Mouse (Mus musculus): ENCODE results near the gene Gm4297.
"Not testable (repeated sequence)": the region's sequence is repeated elsewhere in the genome, so short reads cannot be mapped to it uniquely, and the experiment has no call there.

Gm4297 gene

GRCm38 (mm10) chrX:24574795-24575194, at the start of gene Gm4297:
Gene Gm4297, minus strand, starts transcription at chrX:24574895.
- DNase-seq, result not testable (repeated sequence)

Measured in kidney, postnatal 36 days (tissue).